Mouse (Mus musculus) erythroblast, embryonic 14.5 days (primary cell): ENCODE results near the gene Gpr180.

Source experiments
- GATA1 ChIP-seq: IDR thresholded peaks from 2 replicates; pipeline ENCODE4 v1.6.1; 2012; ENCODE audit warnings: low read length, inconsistent platforms, mixed read lengths
- TAL1 ChIP-seq: IDR thresholded peaks from 3 replicates; pipeline ENCODE4 v1.6.1; 2012; ENCODE audit warnings: low read length, inconsistent platforms, mixed read lengths

DNA sequence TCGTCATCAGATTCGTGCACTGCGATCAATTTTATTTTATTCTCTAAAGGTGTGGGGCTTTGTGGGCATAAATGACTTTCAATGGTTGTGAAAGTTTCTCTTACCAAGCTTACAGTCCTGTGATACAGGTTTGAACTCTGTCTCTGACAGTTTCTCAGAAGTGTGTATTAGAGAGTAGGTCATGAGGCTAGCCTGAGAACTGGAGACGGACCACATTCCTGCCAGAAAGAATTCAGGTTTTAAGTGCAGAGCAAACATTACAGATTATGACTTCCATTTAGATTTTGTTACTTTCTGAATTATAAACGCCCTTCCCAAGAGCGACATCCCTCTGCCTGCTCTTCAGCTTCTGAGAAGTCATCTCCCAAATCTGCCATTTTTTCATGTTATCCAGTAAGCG is 42.7 kb downstream of the Gpr180 start:
- no peak for TF ChIP-seq TAL1
- TF ChIP-seq GATA1, result no peak
